Mouse (Mus musculus) kidney, adult 18-20 months (tissue): Measurements from ENCODE around the gene Gm13128.
"Not testable (repeated sequence)": the region's sequence is repeated elsewhere in the genome, so short reads cannot be mapped to it uniquely, and the experiment has no call there.

ENCODE experiments used
- DNase-seq: peaks from one replicate; pipeline ENCODE4 v3.0.0; 2021

Gene Gm13128

GRCm38 (mm10) chr4:144329949-144330348 is at the start of gene Gm13128:
Gene Gm13128 (plus strand): TSS chr4:144330249.
- not testable (repeated sequence) for DNase-seq

GRCm38 (mm10) chr4:144280388-144280787 is 49.7 kb upstream of the Gm13128 start, which contains the start of gene Pramel5:
Gene Pramel5 (minus strand): TSS chr4:144280488.
- not testable (repeated sequence) for DNase-seq

- DNase-seq: not testable (repeated sequence)
Observed at GRCm38 (mm10) chr4:144299414-144299813, 30.6 kb upstream of the Gm13128 start.

- not testable (repeated sequence) for DNase-seq
Observed at GRCm38 (mm10) chr4:144312666-144313460, 17.2 kb upstream of the Gm13128 start.

- not testable (repeated sequence) for DNase-seq
Observed at GRCm38 (mm10) chr4:144335856-144336255, 5.8 kb downstream of the Gm13128 start.

- not testable (repeated sequence) for DNase-seq
Observed at GRCm38 (mm10) chr4:144357642-144358041, 27.6 kb downstream of the Gm13128 start, which contains the start of gene Gm13119. Gene Gm13119 (plus strand): TSS chr4:144357942.

GRCm38 (mm10) chr4:144377911-144378310 is 47.9 kb downstream of the Gm13128 start, which contains the start of gene Pramef20:
Gene Pramef20 (minus strand): TSS chr4:144377933.
- no peak for DNase-seq
